Mouse (Mus musculus) hindbrain, embryonic 14.5 days (tissue): ENCODE results near the gene Urad. TPM values are rescaled to one million over a fixed set of nuclear protein-coding genes. Genes with fewer than 3 reads are reported as not detected.

Source experiments
- ATAC-seq: fragments of 200-750 bp; cut with Nextera tagmentation; 2 replicates; pipeline ENCODE4 v1.8.0; 2017; ENCODE audit warnings: moderate number of reproducible peaks, mild to moderate bottlenecking, moderate TSS enrichment, moderate library complexity; ENCODE audit not compliant: low FRiP score
- DNase-seq: peaks from one replicate; pipeline ENCODE4 v3.0.0-alpha.2; 2015; ENCODE audit warnings: low spot score
- H3K27ac ChIP-seq: fragments of 300-500 bp; sonication (generic); 2 replicates; pipeline ENCODE4 v1.5.1; 2014; ENCODE audit warnings: mild to moderate bottlenecking, moderate library complexity
- H3K27me3 ChIP-seq: fragments of 300-500 bp; sonication (generic); 2 replicates; pipeline ENCODE4 v1.6.1; 2014; ENCODE audit warnings: mild to moderate bottlenecking, low read length, mixed read lengths; ENCODE audit not compliant: control insufficient read depth, insufficient read depth
- H3K36me3 ChIP-seq: fragments of 300-500 bp; sonication (generic); replicated peaks from 2 replicates; pipeline ENCODE4 v1.6.1; 2014; ENCODE audit not compliant: control insufficient read depth, insufficient read depth
- H3K4me1 ChIP-seq: fragments of 300-500 bp; sonication (generic); replicated peaks from 2 replicates; pipeline ENCODE4 v1.6.1; 2014; ENCODE audit warnings: antibody characterized with exemption, low read length, mixed read lengths; ENCODE audit not compliant: control insufficient read depth, insufficient read depth
- H3K4me2 ChIP-seq: fragments of 300-500 bp; sonication (generic); replicated peaks from 2 replicates; pipeline ENCODE4 v1.6.1; 2014; ENCODE audit warnings: mild to moderate bottlenecking, moderate library complexity
- H3K4me3 ChIP-seq: fragments of 300-500 bp; sonication (generic); replicated peaks from 2 replicates; pipeline ENCODE4 v1.5.1; 2014; ENCODE audit warnings: mild to moderate bottlenecking, low read length
- H3K9ac ChIP-seq: fragments of 300-500 bp; sonication (generic); 2 replicates; pipeline ENCODE4 v1.6.1; 2014
- H3K9me3 ChIP-seq: fragments of 300-500 bp; sonication (generic); 2 replicates; pipeline ENCODE4 v1.6.1; 2016; ENCODE audit warnings: low read length; ENCODE audit not compliant: control insufficient read depth
- WGBS: fragments of 180-500 bp; shearing (Covaris S2); extraction: QIAGEN DNeasy Blood & Tissue Kit; methylation state at CpG from one replicate; pipeline ENCODE4 v1.1.7; 2014; 5-methylcytosine and 5-hydroxymethylcytosine counted together
- microRNA-seq: library from miRNA; unstranded; fragments of <30 nt; microRNA quantifications from one replicate; pipeline ENCODE4, GENCODE M21; 2016
- polyA plus RNA-seq: library from polyadenylated mRNA; unstranded; fragments of >200 nt; fragmentation: Nextera tagmentation; extraction: Ambion mirVana; gene quantifications from 2 replicates; pipeline ENCODE4 v1.2.1, GENCODE M21; 2014

The Urad gene
- polyA plus RNA-seq, 1 experiment from 2014 or later, result not detected

DNA sequence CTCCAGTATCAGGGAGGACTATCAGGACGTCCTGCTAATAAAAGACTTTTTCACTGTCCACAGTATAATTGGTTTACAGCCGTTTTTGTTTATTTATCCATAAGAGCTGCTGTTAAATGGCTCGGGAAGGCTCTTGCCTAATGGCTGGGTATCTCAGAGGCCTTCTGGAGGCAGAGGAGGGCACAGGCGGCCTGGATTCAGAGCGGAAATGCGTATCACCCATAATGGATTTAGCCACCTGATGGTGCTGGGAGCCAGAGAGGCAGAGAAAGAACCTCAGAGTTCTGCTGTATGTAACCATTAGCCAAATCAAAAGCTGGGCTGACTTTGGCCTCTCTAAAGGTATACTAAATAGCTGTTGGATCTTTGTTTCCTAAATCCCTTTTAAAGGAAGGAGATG, 54.8 kb downstream of the Urad start:
- DNase-seq (no peak), ATAC-seq (no peak)
- Histone ChIP-seq H3K36me3 (no peaks in the 10 kb centered on the region), H3K27me3 (peaks cover 86% of the 10 kb centered on the region), H3K4me1 (no peaks in the 10 kb centered on the region), H3K9ac (no peak overlapping the region), H3K9me3 (no peaks in the 10 kb centered on the region), H3K27ac (no peak overlapping the region), H3K4me2 (no peak overlapping the region), H3K4me3 (no peak overlapping the region)
- WGBS, result 7% methylated on average over 6 of the region's 6 CpGs

Small RNAs within 50 kb of the gene (microRNA-seq; reads per million reads assigned to microRNA genes)
- gene Mir7k, result not detected

Other genes with a start within 250 kb of the Urad start
- gene Lnx2, start 245.9 kb downstream of the Urad start, polyA plus RNA-seq, result 5.0 and 5.6 TPM in 2 replicates
- 109 and 113 TPM in 2 replicates for gene Polr1d, start 245.4 kb downstream of the Urad start, polyA plus RNA-seq
- gene Gsx1, start 133.7 kb downstream of the Urad start, polyA plus RNA-seq, result 4.7 and 5.0 TPM in 2 replicates
- not detected in 2 replicates for gene Pdx1, start 52.5 kb downstream of the Urad start, polyA plus RNA-seq
- not detected in 2 replicates for gene Cdx2, start 15.2 kb downstream of the Urad start, polyA plus RNA-seq
- 0.95 and 1.1 TPM in 2 replicates for gene Flt3, start 78.0 kb upstream of the Urad start, polyA plus RNA-seq
- 53.3 and 62.7 TPM in 2 replicates for gene Pan3, start 107.7 kb upstream of the Urad start, polyA plus RNA-seq